Mouse (Mus musculus): ENCODE measurements at regions not wholly inside any gene's neighbourhood (a gene's known extent, or its start where the extent isn't known, plus 50 kb on each side); places are given as distances from the start of the nearest gene placed in this dataset.

DNA sequence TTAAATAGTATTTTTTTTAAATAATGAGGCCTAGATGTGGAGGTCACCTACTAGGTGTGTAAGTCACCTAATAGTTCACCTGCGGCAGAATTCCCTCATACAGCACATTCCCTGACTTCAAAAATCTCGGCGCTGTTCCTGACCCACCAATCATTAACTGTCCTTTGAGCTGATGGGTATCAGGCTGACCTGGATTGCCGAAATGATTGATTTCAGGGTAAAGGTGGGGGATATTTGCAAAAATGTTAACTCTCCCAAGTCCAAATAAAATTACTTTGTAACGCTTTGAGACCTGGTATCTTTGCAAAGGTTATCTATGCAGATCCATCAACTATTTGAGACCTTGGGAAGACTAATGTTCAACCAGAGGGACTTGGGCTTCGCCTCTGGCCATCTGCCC lies 82.9 kb upstream of the Pced1b start:
- no peak for ATAC-seq (replicated peaks)
- Histone ChIP-seq H3K9me3 (no peaks in the 10 kb centered on the region), H3K27me3 (replicated peaks) (no peaks in the 10 kb centered on the region), H3K4me3 (no peak overlapping the region), H3K27ac (no peak overlapping the region), H3K4me2 (no peak overlapping the region), H3K4me1 (no peaks in the 10 kb centered on the region), H3K36me3 (replicated peaks) (no peaks in the 10 kb centered on the region), H3K9ac (no peak overlapping the region)
- WGBS, result 93% methylated on average over 6 of the region's 6 CpGs

DNA sequence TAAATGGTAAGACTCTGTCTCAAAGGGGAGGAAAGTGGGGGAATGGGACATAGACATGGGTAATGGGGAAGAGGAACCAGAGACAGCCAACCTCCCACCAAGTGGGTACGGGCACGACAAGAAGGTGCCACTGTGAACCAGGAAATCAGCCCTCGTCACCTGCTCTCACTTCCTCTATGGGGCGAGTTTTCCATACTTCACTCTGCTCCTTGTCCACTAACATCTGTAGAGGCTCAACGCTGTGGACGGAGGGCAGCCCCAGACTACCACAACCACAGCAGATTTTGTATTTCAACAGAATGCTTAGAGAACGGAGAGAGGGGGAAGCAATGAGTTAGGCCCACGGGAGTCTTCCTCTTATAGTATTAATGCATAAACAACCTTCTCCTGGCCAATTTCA lies 83.8 kb upstream of the Pced1b start:
- Histone ChIP-seq H3K9me3 (no peaks in the 10 kb centered on the region), H3K4me1 (no peaks in the 10 kb centered on the region), H3K4me2 (no peak overlapping the region), H3K27me3 (replicated peaks) (no peaks in the 10 kb centered on the region), H3K4me3 (no peak overlapping the region), H3K9ac (no peak overlapping the region), H3K36me3 (replicated peaks) (no peaks in the 10 kb centered on the region), H3K27ac (no peak overlapping the region)
- 92% methylated on average over 8 of the region's 8 CpGs for WGBS
- no peak for ATAC-seq (replicated peaks)

DNA sequence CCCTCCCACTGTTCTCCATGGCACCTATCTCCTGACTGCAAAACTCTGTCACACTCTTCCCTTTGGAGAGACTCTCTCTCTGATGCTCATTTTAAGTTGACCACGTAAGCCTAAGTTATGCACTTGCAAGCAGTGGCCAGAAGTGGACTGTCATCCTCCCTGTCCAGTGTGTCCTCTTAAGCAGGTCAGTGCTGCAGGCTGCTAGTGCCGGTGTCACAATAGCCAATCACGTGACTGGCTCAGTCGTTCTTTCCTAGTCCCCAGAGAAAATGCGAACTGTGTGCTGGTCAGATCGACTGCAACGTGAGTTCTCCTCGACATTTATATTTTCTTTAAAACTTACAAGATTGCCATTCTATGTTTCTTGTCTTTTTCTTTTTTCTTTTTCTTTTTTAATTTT lies 84.6 kb upstream of the Pced1b start:
- 87% methylated on average over 8 of the region's 8 CpGs for WGBS
- Histone ChIP-seq H3K9me3 (no peaks in the 10 kb centered on the region), H3K36me3 (replicated peaks) (no peaks in the 10 kb centered on the region), H3K4me3 (no peak overlapping the region), H3K9ac (no peak overlapping the region), H3K27me3 (replicated peaks) (no peaks in the 10 kb centered on the region), H3K4me1 (no peaks in the 10 kb centered on the region), H3K27ac (no peak overlapping the region), H3K4me2 (no peak overlapping the region)
- ATAC-seq (replicated peaks), result no peak

DNA sequence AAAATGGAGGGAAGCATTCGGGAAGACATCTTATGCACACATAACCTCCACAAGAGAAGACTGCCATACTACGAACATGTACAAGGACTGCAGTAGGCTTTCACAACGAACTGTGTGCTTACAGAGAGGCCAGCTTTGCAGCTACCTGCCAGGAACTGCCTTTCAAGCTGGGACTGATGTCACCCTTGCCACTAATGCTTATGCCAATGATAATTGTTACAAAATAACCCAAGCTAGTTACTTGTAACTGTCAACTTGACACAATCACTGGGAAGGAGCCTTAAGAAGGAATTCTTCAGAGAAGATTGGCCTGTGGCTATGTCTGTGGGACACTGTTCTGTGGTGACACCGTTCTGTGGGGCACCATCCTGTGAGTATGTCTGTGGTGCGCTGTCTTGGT lies 85.4 kb upstream of the Pced1b start:
- 89% methylated on average over 5 of the region's 5 CpGs for whole genome bisulfite sequencing
- Histone ChIP-seq H3K27ac (no peak overlapping the region), H3K4me1 (no peaks in the 10 kb centered on the region), H3K9ac (no peak overlapping the region), H3K27me3 (replicated peaks) (no peaks in the 10 kb centered on the region), H3K4me3 (no peak overlapping the region), H3K36me3 (replicated peaks) (no peaks in the 10 kb centered on the region), H3K4me2 (no peak overlapping the region), H3K9me3 (no peaks in the 10 kb centered on the region)
- ATAC-seq (replicated peaks), result no peak

DNA sequence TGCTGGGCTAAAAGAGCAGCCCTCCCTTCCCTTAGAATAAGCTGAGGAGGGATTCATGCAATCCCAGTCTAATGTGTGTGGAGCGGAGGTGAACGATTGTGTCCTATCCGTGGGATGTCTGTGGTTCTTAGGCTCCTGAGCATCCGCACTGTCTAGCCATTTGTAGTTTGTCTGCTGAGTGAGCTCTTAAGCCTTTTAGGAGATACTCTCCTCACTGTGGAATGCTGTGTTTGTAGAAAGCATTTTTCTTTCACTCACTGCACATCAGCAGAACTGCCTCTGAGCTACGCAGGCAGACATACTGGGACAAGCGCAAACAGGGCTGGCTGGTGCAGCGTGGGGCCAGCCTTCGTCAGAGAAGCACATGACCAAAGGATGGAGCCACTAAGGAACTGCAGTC lies 94.6 kb upstream of the Pced1b start:
- Histone ChIP-seq H3K27ac (peak overlapping the region; percentile 90), H3K9me3 (no peaks in the 10 kb centered on the region), H3K27me3 (replicated peaks) (no peaks in the 10 kb centered on the region), H3K9ac (peak overlapping the region; percentile 30), H3K4me2 (peak overlapping the region; percentile 42), H3K36me3 (replicated peaks) (no peaks in the 10 kb centered on the region), H3K4me1 (peaks cover 12% of the 10 kb centered on the region), H3K4me3 (peak overlapping the region; percentile 20; the same call in 1 of the 2 replicates)
- 37% methylated on average over 8 of the region's 8 CpGs for WGBS
- ATAC-seq (replicated peaks), result peak; percentile 89

DNA sequence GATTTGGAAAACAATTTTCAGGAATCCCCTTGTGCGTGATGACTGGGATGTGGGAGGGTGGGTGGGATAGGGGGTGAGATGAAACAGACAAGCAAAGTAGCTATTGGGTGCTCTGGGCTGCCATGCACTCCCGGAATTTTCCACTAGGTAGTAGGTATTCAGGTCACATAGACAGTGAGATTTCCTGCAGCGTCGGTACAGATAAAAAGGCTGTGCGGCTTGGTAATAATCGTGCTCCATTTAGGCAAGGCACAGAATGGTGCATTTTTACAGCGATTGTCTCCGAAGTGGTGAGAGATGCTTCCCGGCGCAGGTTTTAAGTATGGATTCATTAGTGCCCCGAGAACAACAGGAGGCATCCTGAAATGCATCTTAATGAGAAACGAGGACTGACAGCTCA lies 95.1 kb upstream of the Pced1b start:
- peak overlapping the region; percentile 90 for H3K27ac ChIP-seq
- peak overlapping the region; percentile 42 for H3K4me2 ChIP-seq
- peaks cover 12% of the 10 kb centered on the region for H3K4me1 ChIP-seq
- peak overlapping the region; percentile 20 for H3K4me3 ChIP-seq
- no peaks in the 10 kb centered on the region for H3K27me3 ChIP-seq (replicated peaks)
- H3K9ac ChIP-seq, result peak overlapping the region; percentile 30; the same call in 1 of the 2 replicates
- WGBS, result 37% methylated on average over 12 of the region's 12 CpGs
- H3K9me3 ChIP-seq, result no peaks in the 10 kb centered on the region
- H3K36me3 ChIP-seq (replicated peaks), result no peaks in the 10 kb centered on the region
- ATAC-seq (replicated peaks), result peak; percentile 92

DNA sequence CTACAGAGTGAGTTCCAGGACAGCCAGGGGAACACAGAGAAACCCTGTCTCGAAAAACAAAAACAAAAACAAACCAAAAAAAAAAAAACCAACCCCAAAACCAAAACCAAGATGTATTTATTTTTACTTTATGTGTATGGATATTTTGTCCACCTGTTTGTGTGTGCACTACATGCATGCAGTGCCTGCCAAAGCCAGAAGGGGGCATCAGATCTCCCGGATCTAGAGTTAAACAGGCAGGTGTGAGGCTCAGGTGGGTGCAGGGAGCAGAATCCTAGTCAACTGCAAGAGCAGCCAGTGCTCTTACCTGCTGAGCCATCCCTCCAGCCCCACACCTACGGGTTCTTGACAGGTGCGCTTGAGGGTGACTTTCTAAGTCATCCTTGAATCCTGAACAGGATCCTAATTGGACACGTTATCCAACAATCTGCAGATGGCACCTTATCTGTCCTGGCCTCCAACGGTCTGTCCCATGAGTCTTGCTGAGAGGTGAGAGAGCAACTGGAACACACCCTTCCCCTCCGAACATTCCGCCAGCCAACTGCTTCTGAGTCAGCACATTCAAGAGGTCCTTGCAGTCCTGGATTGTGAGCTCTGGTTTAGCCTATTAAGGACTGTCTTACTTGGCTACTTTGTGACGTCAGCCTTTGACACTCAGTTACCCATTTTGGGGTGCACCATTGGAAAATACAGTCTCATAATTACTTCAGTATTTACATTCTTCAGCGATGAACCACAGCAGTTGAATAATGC lies 95.4 kb upstream of the Slc38a4 start:
- H3K9ac ChIP-seq, result no peak overlapping the region
- ATAC-seq (replicated peaks), result peak; percentile 60
- H3K27me3 ChIP-seq (replicated peaks), result no peaks in the 10 kb centered on the region
- peaks cover 12% of the 10 kb centered on the region for H3K4me1 ChIP-seq
- no peaks in the 10 kb centered on the region for H3K36me3 ChIP-seq (replicated peaks)
- no peak overlapping the region for H3K4me3 ChIP-seq
- 77% methylated on average over 10 of the region's 10 CpGs for WGBS
- peak overlapping the region; percentile 42; the same call in 1 of the 2 replicates for H3K4me2 ChIP-seq
- no peaks in the 10 kb centered on the region for H3K9me3 ChIP-seq
- peak overlapping the region; percentile 90 for H3K27ac ChIP-seq

DNA sequence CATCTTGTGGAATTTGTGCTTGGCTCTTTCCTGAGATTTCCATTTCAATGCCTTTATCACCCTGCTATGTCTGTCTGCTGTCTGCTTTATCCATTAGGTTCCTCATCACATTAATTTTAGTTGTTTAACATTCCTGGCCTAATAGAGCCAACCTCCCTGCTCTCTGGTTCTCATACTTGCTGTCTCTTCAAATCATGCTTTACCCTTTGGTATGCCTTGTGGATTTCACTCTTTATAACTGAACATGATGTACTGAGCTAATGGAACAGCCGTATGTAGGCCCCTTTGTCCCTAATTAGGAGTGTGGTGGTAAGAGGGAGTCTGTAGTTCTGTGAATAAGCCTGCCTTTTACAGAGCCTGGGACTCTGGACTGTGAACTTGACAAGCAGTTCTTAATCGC lies 86.2 kb upstream of the Slc38a4 start:
- ATAC-seq (replicated peaks), result no peak
- WGBS, result 73% methylated on average over 2 of the region's 2 CpGs
- Histone ChIP-seq H3K9ac (no peak overlapping the region), H3K27me3 (replicated peaks) (no peaks in the 10 kb centered on the region), H3K9me3 (no peaks in the 10 kb centered on the region), H3K4me2 (no peak overlapping the region), H3K4me3 (no peak overlapping the region), H3K4me1 (no peaks in the 10 kb centered on the region), H3K27ac (no peak overlapping the region), H3K36me3 (replicated peaks) (no peaks in the 10 kb centered on the region)

DNA sequence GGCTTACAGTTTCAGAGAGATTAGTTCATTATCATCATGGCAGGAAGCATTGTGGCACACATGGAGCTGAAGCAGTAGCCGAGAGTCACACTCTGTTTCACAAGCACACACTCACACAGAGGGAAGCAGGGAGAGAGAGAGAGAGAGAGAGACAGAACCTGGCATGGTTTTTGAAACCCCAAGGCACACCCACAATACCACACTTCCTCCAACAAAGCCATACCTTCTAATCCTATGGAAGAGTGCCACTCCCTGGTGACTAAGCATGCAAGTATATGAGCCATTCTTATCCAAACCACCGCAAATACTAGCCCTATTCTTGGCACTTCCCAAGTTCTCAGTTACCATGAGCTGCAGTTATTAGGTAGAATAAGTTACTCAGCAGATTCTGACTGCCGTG lies 82.5 kb upstream of the Slc38a4 start:
- Histone ChIP-seq H3K36me3 (replicated peaks) (no peaks in the 10 kb centered on the region), H3K9me3 (no peaks in the 10 kb centered on the region), H3K4me1 (no peaks in the 10 kb centered on the region), H3K4me3 (no peak overlapping the region), H3K9ac (no peak overlapping the region), H3K27ac (no peak overlapping the region), H3K4me2 (no peak overlapping the region), H3K27me3 (replicated peaks) (no peaks in the 10 kb centered on the region)
- no peak for ATAC-seq (replicated peaks)
- WGBS, result 84% methylated on average over 3 of the region's 3 CpGs

DNA sequence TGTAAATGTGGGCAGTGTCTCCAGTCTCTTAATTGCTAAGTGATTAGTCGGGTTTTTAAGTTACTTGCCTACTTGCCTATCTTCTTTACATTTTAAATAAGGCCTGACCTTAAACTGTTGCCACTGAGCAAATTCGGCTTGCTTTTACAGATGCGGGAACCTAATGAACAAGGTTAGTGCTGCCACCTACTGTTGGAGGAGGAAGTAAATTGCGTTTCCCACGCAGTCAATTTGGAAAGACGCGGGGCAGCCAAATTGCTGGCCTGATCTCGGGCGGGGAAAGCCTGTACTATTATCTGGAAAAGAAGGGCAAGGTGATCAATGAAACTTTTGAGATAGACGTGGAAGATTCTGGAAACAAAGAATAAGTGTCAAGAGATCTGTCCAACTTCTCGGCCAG lies 79.5 kb upstream of the Slc38a4 start:
- no peak overlapping the region for H3K27ac ChIP-seq
- WGBS, result 14% methylated on average over 11 of the region's 11 CpGs
- H3K4me1 ChIP-seq, result no peaks in the 10 kb centered on the region
- no peak overlapping the region for H3K9ac ChIP-seq
- ATAC-seq (replicated peaks), result no peak
- H3K36me3 ChIP-seq (replicated peaks), result no peaks in the 10 kb centered on the region
- no peak overlapping the region for H3K4me2 ChIP-seq
- no peaks in the 10 kb centered on the region for H3K9me3 ChIP-seq
- no peak overlapping the region for H3K4me3 ChIP-seq
- no peaks in the 10 kb centered on the region for H3K27me3 ChIP-seq (replicated peaks)

DNA sequence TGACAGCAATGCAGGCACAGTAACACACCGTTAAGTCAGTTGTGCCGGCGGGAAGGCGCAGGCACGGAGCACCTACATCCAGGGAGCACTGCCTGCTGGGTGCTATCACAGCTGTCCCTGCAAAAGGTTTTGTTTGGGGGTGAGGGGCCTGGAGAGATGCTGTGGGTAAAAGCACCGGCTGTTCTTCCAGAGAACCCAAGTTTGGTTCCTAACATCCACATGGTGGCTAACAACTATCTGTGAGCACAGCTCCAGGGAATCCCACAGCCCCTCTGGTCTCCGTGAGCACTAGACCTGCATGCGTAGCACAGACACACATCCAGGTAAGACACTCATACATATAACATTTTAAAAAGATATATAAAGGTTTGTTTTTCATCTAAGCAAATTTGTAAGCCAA lies 72.0 kb upstream of the Slc38a4 start:
- no peak for ATAC-seq (replicated peaks)
- no peaks in the 10 kb centered on the region for H3K36me3 ChIP-seq (replicated peaks)
- WGBS, result 93% methylated on average over 8 of the region's 8 CpGs

DNA sequence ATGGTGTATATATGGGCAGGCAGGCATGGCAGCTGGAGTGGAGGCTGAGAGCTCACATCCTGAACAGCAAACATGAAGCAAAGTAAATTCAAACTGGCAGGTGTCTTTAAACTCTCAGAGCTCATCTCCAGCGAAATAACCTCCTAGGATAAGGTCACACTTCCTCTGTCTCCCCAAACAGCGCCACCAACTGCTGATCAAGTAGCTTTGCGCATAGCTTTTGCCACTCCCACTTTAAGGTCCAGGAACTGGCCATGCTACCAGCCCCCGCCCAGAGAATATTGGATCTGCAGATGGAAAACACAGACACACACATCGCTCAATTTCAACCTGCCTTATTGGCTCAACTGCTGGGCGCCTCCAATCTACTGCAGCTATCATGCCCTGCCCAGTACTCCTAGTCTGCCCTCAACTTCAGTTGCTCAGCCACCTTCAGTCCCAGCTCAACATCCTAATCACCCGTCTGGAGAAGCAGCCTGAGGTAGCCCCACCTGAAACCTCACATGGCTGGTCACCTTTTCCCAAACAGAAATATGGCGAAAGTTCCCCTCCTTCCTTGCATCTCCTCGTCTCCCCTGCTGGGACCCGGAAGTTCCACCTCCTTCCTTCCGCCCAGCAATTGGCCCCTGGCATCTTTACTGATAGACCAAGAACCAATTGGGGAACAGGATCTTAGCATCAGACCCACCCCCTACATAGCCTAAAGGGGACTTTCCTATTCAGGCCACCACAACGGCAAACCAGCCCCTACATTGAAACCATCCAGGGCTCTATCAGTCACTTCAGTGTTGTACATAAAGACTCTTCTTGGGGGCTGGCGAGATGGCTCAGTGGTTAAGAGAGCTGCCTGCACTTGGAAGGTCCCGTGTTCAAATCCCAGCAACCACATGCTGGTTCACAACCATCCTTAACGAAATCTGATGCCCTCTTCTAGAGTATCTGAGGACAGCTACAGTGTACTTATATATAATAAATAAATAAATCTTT lies 70.4 kb upstream of the Slc38a4 start:
- H3K4me1 ChIP-seq, result no peaks in the 10 kb centered on the region
- H3K27me3 ChIP-seq (replicated peaks), result no peaks in the 10 kb centered on the region
- no peaks in the 10 kb centered on the region for H3K9me3 ChIP-seq
- 86% methylated on average over 15 of the region's 15 CpGs for WGBS
- H3K9ac ChIP-seq, result no peak overlapping the region
- no peak overlapping the region for H3K4me2 ChIP-seq
- ATAC-seq (replicated peaks), result no peak
- no peaks in the 10 kb centered on the region for H3K36me3 ChIP-seq (replicated peaks)
- H3K4me3 ChIP-seq, result no peak overlapping the region
- H3K27ac ChIP-seq, result no peak overlapping the region

More for the DNA sequence above, 72.0 kb upstream of the Slc38a4 start:
- no peaks in the 10 kb centered on the region for H3K27me3 ChIP-seq (replicated peaks)
- H3K4me2 ChIP-seq, result no peak overlapping the region
- H3K9me3 ChIP-seq, result no peaks in the 10 kb centered on the region
- H3K4me3 ChIP-seq, result no peak overlapping the region
- no peak overlapping the region for H3K27ac ChIP-seq
- no peaks in the 10 kb centered on the region for H3K4me1 ChIP-seq
- no peak overlapping the region for H3K9ac ChIP-seq

Measured in midbrain, embryonic 15.5 days (tissue).